Comparison of ENCODE assay signal across 13 mouse cellular contexts in genomic region chr16:31580779-31581178, GRCm38 (mm10).
"Had no signal": no experiment of that assay in that cellular context is flagged by ENCODE, and none has a peak within 500 bp of the region (broad histone marks: within the 10 kb centered on the region; RNA-seq: fewer than 3 reads in every experiment).

No protein-coding gene starts in this region.

- H3K36me3 ChIP-seq: limb, embryonic 10.5 days; liver, embryonic 15.5 days; midbrain, embryonic 13.5 days; neural tube, embryonic 12.5 days had no signal

- H3K27ac ChIP-seq: limb, embryonic 10.5 days; liver, embryonic 15.5 days; midbrain, embryonic 13.5 days; neural tube, embryonic 12.5 days; stomach, postnatal 0 days had no signal

- H3K4me3 ChIP-seq: limb, embryonic 10.5 days; liver, embryonic 15.5 days; midbrain, embryonic 13.5 days; neural tube, embryonic 12.5 days had no signal

- ATAC-seq: lung, postnatal 0 days; midbrain, embryonic 13.5 days had no signal

- H3K9ac ChIP-seq: liver, embryonic 15.5 days; midbrain, embryonic 13.5 days; neural tube, embryonic 12.5 days had no signal

- H3K4me2 ChIP-seq: liver, embryonic 11.5 days; liver, embryonic 15.5 days; midbrain, embryonic 13.5 days; neural tube, embryonic 12.5 days had no signal

- H3K27me3 ChIP-seq: midbrain, embryonic 13.5 days; neural tube, embryonic 12.5 days had no signal

- DNase-seq: kidney, adult 18-20 months; kidney, postnatal 14 days; lung, adult 2 months; lung, postnatal 36 days; thymus, adult 2 months; thymus, postnatal 25 days had no signal

- H3K9me3 ChIP-seq: limb, embryonic 10.5 days; liver, embryonic 15.5 days; midbrain, embryonic 13.5 days; neural tube, embryonic 12.5 days had no signal
